Mouse (Mus musculus) mouse trophoblast stem cell (cell line): ENCODE results near the gene Phyh.
"Not testable (repeated sequence)": the region's sequence is repeated elsewhere in the genome, so short reads cannot be mapped to it uniquely, and the experiment has no call there.

ENCODE experiments used
- in situ Hi-C, 2 experiments: fragments of 300-500 bp; cut with MseI, MboI; formaldehyde crosslinking; loops; 2 replicates in 1 of 2; 3 replicates in 1 of 2; pipeline ENCODE4 v1.15.1; 2025

Gene Phyh

GRCm38 (mm10) chr2:4916037-4916436 lies 2.8 kb upstream of the Phyh start:
- in situ Hi-C loops = loop anchor here (5.0 kb wide), 1 partner anchor 71 kb away; no protein-coding TSS in a partner anchor

DNA sequence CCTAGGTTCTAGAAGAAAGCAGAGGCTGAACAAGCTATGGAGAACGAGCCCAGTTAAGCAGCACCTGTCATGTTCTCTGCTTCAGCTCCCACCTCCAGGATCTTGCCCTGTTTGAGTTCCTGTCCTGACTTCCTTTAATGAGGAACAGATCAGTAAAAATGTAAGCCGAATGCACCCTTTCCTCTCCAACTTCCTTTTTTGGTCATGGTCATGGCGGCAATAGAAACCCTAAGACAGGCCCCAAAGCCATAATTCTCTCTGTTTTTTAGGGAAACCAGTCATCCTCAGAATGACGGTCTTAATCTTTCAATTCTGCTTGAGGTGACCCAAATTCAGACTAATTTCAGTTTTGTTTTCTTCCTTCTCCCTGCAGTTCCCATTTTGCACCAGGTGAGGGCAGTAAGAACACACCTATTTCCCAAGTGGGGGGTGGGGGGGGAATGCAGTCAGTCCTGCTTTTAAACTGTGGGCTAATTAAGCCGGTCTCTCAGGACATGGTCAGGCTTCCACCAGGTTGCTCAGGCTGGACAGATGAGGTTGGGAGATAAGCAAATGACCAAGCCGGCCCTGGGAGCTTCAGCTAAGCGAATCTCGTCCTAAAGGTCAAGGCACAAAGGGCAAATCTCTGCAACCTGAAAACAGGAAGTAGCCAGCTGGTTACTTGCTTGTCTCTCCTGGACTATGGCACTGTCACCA lies 1.3 kb upstream of the Phyh start:
- in situ Hi-C loops = loop anchor here (5.0 kb wide), 1 partner anchor 70 kb away; no protein-coding TSS in a partner anchor

GRCm38 (mm10) chr2:4921019-4921418 lies 2.2 kb downstream of the Phyh start:
- in situ Hi-C loops = no loop called here

DNA sequence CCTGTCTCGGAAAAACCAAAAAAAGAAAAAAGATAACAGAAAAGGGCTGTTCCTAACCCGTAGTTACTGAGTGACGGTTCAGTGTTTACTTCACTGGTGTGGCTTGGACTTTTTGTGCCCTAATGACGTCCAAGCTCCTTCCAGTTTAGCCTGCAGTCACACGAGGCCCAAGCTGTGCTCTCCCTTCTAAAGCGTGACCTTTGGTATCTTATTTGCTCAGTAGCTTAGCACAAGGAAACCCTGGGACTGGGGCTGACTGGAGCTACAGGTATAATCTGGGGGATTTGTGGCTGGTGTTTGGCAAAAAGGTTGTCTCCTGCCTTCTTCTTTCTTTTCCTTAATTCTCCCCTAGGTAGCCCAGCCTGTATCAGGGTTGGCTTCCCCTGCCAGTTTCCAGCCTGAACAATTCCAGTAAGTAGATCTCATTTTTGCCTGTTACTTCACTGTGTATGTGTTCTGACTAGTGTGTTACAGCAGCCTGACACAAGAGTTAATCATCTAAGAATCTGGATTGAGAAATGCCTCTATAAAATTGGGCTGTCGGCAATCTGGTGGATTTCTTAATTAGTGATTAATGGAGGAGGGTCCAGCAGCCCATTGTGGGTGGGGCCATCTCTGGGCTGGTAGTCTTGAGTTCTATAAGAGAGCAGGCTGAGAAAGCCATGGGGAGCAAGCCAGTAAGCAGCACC lies 3.8 kb downstream of the Phyh start:
- in situ Hi-C loops = no loop called here

DNA sequence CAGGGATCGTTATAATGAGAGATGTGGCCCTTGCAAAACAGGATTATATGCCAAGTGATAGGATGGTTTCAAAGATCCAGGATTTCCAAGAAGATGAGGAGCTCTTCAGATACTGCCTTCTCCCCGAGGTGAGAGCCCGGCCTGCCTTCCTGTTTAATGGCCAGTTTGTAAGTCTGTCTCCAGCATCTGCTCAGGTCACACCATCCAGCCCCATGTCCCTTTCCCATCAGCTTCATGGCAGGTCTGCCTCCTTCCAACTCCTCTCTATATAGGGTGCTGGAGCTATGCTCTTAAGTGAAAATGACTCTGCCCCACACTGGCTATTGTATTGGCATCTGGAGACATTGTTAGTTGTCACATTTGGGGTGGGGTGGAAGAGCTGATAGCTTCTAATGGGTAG lies 8.6 kb downstream of the Phyh start:
- in situ Hi-C loops = no loop called here

GRCm38 (mm10) chr2:4929230-4929629 lies 10.4 kb downstream of the Phyh start:
- in situ Hi-C loops = no loop called here

GRCm38 (mm10) chr2:4934516-4934915 lies 15.7 kb downstream of the Phyh start:
- in situ Hi-C loops = no loop called here

DNA sequence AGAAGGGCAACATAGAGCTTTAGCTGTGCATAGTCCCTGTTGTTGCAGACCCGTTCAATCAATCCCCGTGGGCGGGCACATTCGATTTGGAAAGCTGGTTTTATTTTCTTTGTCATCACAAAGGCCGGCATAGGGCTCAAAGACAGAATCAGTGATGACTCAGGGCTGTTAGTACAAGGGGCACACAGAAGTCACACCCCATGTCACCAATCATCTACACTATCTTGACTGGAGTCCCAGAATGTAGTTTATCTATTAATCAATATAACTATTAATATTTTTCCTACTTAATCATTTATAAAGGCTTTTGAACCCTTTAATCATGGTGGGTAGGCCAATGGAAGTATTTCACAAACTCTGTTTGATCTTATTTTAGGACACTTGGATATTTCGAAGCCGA lies 19.1 kb downstream of the Phyh start:
- in situ Hi-C loops = no loop called here

DNA sequence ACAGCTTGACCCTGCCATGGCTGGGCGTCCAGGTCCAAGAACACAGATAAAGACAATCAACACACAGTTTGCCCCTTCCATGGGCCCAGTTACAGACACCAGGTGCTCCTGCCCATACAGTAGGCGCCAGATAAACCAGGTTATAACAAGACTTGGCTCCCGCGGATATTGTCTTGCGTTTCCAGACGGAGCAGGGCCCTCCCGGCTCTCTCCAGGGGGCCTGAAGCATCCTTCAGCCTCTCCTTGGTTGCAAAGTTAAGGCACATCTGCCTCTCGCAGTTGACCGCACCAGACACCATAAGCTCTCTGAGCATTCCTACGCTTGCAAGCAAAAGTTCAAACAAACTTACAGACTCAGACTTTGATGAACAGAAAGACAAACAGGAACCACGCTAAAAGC lies 22.0 kb downstream of the Phyh start:
- in situ Hi-C loops = no loop called here

- in situ Hi-C loops = not testable (repeated sequence)
Measured at GRCm38 (mm10) chr2:4949691-4950090, 30.9 kb downstream of the Phyh start.

DNA sequence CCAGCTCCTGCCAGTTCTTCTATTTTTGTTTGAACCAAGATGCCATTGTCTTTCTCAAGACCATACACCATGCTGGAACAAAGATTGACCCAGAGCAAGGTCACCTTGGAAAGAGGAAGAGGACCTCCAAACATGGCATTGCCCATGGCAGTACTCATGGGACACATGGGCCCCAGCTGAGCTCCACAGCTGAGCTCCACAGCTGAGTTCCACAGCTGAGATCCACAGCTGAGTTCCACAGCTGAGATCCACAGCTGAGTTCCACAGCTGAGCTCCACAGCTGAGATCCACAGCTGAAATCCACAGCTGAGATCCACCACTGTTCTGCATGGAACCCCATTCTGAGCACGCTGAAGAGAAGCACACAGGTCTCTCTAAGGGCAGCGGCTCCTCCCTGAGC lies 32.2 kb downstream of the Phyh start:
- in situ Hi-C loops = no loop called here

DNA sequence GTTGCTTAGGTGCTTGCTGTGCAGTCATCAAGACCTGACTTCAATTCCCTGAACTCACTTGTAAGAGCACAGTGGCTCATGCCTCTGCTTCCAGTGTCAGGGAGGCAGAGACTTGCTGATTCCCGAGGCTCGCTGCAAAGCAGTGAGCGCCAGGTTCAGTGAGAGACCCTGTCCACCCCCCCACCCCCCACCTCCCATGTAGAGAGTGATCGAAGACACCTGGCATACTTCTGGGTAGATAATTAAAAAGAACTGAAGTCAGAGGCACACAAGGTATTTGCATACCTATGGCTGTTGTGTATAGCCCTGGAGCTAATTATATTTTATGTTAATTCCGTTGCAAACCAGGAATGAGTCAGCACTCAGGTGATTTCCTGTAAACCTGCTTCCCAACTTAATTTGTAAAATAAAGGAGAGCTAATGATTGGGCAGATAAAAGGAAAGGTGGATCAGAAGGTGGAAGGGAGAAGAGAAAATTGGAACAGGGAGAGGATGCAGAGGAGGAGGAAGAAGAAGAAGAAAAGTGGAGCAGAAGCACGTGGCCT lies 35.5 kb downstream of the Phyh start:
- in situ Hi-C loops = no loop called here

GRCm38 (mm10) chr2:4958039-4958438 lies 39.2 kb downstream of the Phyh start:
- in situ Hi-C loops = no loop called here

DNA sequence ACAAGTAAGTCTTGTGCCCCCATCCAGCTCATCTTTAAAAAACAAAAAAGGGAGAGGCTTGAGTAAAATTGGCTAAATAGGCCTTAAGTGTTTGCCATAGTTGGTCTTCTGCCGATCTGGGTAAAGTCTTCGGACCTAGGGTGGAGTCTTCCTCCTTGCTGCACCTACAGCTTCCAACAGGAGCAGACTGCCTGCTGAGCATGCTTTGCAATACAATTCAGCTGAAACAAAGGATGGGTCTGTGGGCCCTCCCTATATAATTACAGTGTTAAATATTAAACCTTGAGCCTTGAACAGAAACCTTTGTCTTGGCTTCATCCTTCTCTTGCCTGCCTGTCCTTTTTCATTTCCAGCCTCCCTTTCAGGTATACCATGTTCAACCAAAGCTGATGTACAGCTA lies 49.0 kb downstream of the Phyh start:
- in situ Hi-C loops = no loop called here

- in situ Hi-C loops = no loop called here
Measured at GRCm38 (mm10) chr2:4969083-4969482, 50.3 kb downstream of the Phyh start.

DNA sequence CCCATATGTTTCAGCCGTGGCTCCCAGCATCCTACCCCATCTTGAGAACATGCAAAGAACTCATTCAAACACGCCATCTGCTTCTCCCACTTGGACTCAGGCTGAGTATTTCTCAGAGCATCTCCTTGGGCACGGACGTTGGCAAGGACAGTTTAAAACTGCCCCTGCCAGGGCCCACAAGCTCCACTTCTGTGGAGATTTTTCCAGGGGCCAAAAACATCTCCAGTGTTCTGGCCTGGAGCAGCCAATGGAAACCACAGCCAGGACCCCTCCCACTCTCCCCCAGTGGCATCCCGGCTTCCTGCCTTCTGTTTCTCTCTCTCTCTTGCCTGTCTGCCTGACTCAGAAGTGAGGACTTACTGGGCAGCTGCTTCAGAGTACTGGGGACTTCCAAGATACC lies 57.0 kb downstream of the Phyh start, which contains the start of gene Ucma:
Gene Ucma (plus strand): TSS at position 316 of the 400 bp plus-strand sequence.
- in situ Hi-C loops = no loop called here

- in situ Hi-C loops = no loop called here
Measured at GRCm38 (mm10) chr2:4978091-4978490, 59.3 kb downstream of the Phyh start.

DNA sequence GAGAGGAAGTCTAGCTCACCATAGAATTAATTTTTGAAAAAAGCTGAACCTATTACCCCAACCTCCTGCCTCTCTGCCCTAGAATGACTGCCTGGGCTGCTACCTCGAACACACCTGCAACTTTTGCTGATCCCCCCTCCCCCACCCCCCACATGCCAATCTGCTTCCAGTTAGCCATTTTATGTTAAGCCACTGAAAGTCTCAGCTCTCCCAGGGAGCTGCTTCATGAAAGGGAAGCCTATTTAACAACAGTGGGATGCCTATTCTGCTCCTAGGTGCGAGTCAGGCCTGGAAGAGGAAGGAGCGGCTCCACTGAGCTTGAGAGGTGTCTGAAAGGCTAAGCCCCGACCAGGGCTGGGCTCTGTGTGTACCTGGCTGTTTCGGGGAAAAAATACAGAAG lies 65.2 kb downstream of the Phyh start:
- in situ Hi-C loops = no loop called here

- in situ Hi-C loops = loop anchor here (5.0 kb wide), 1 partner anchor 68 kb away; the partner anchor contains the start of gene Phyh (in 2 of the 2)
Measured at GRCm38 (mm10) chr2:4985000-4985399, 66.2 kb downstream of the Phyh start.

DNA sequence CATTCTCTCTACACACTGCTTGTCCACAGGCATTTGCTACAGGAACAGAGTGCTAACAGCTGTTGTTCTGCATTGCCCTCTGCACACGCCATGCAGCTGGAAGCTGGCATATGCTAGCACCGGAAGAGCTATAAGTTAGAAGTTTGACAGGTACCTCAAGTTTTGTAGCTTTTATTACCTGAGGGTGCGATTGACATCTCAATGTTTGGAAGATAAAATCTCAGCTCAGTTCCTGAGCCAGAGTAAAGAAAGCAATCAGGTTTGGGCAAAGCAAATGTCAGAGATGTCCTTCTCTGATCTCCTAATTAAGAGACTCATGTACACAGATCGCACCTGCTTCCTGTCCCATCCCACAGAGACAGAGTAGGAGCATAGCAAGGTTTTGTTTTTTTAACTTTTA lies 68.0 kb downstream of the Phyh start:
- in situ Hi-C loops = loop anchor here (5.0 kb wide), 1 partner anchor 69 kb away; the partner anchor contains the start of gene Phyh (in 2 of the 2)

GRCm38 (mm10) chr2:4987388-4988180 lies 68.8 kb downstream of the Phyh start:
- in situ Hi-C loops = loop anchor here (5.0 kb wide), 1 partner anchor 70 kb away; the partner anchor contains the start of gene Phyh (in 2 of the 2)
